Mouse (Mus musculus) E14TG2a.4 (cell line): ENCODE results near the gene Hmga2.

ENCODE experiments used
- H3K27me3 ChIP-seq: 2 replicates; pipeline ENCODE4 v1.6.1; 2014; ENCODE audit warnings: low read length, control low read depth; ENCODE audit not compliant: insufficient read depth
- H3K36me3 ChIP-seq: 2 replicates; pipeline ENCODE4 v1.6.1; 2014; ENCODE audit warnings: low read length, control low read depth; ENCODE audit not compliant: insufficient read depth
- H3K4me1 ChIP-seq: replicated peaks from 2 replicates; pipeline ENCODE4 v1.6.1; 2014; ENCODE audit warnings: low read depth, low read length, control low read depth
- H3K4me3 ChIP-seq: replicated peaks from 2 replicates; pipeline ENCODE4 v1.5.1; 2014; ENCODE audit warnings: mild to moderate bottlenecking, low read length
- H3K9me3 ChIP-seq: 2 replicates; pipeline ENCODE4 v1.6.1; 2014; ENCODE audit warnings: low read length, control low read depth
- CTCF ChIP-seq: conservative IDR thresholded peaks from 2 replicates; pipeline ENCODE4 v1.5.1; 2014; ENCODE audit warnings: low read length
- NANOG ChIP-seq: IDR thresholded peaks from 2 replicates; pipeline ENCODE4 v1.6.1; 2014; ENCODE audit warnings: borderline replicate concordance, low read length, mixed read lengths
- POU5F1 ChIP-seq: IDR thresholded peaks from 2 replicates; pipeline ENCODE4 v1.6.1; 2014; ENCODE audit warnings: low read length, borderline replicate concordance

The Hmga2 gene

DNA sequence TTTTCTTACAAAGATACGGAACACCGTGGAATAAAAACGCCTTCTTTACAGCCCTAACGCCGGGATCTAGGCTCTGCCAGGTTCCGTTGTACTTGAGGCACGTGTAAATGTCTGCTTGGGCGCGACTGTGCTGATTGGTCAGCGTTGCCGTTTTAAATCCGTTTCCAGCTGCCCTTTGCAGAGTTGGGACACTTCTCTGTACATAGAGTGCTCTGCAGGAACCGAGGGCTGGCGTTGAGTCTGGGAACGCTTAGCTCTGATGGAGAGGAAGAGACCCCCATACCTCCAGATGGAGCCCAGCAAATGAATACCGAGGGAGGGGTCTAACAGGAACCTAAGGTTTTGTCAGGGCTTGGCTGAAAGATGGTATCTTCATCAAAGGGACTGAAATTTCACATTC is 1.9 kb upstream of the Hmga2 start:
- Histone ChIP-seq H3K4me3 (peak overlapping the region; percentile 81; the same call in 1 of the 2 replicates), H3K4me1 (peaks cover 26% of the 10 kb centered on the region), H3K9me3 (no peaks in the 10 kb centered on the region), H3K36me3 (no peaks in the 10 kb centered on the region), H3K27me3 (peaks cover 70% of the 10 kb centered on the region)
- no peak for TF ChIP-seq POU5F1
- no peak for TF ChIP-seq NANOG
- TF ChIP-seq CTCF = no peak

DNA sequence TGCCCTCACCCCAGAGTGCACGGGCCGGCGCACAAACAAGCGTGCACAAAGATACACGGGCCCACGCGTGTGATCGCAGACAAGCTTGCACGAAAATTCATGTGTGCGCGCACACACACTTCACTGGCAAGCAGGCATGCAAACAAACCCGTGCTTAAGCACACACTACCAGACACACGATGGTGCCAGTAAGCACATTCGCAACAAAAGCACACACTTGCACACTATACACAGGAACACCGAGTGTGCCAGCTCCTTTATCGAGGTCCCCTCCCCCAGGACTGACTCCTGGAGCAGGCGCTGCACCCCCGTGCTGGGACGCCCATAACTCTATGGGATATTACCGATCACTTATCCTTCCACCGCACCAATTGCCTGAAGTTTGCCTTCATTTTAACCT is 1.2 kb upstream of the Hmga2 start:
- H3K27me3 ChIP-seq = peaks cover 73% of the 10 kb centered on the region
- peak overlapping the region; percentile 81 for H3K4me3 ChIP-seq
- peaks cover 26% of the 10 kb centered on the region for H3K4me1 ChIP-seq
- no peaks in the 10 kb centered on the region for H3K36me3 ChIP-seq
- H3K9me3 ChIP-seq = no peaks in the 10 kb centered on the region
- TF ChIP-seq CTCF = no peak
- no peak for TF ChIP-seq NANOG
- TF ChIP-seq POU5F1 = no peak

DNA sequence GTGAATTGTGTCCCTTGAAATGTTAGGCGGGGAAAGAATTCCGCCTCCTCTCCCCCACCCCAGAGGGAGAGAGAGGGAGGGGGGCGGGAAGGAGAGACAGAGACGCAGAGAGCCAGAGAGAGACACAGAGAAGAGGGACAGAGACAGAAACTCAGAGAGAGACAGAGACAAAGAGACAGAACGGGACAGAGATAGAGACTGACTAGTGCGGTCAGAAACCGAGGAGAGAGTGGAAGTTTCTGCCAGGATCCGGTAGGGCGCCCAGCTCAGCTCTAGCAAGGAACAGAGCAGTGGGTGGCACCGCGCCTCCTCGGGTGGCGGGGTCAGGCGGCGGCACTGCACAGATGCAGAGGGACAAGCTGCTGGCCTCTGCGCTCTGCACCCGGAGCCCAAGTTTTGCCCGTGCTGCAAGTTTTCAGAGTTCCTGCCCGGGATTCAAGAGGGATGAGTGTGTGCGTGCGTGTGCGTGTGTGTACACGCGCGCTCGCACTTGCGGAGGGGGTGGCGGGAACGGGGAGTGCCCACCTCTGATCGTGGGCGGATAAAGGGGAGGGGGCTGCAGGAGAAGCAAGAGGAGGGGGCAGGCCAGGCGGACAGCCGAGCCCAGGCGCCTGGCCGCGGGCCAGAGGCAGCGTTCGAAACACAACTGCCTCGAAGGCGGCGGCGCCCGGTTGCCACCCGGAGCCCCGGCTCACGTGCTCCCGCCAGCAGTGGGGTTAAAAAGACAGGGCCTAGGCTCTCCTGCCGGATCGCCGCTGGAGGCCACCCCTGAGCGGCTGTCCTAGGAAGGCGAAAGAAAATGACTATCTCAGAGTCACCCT is 457 bp upstream of the Hmga2 start:
- Histone ChIP-seq H3K9me3 (no peaks in the 10 kb centered on the region), H3K4me1 (peaks cover 26% of the 10 kb centered on the region), H3K36me3 (no peaks in the 10 kb centered on the region), H3K4me3 (peak overlapping the region; percentile 81), H3K27me3 (peaks cover 75% of the 10 kb centered on the region)
- TF ChIP-seq NANOG = no peak
- no peak for TF ChIP-seq POU5F1
- no peak for TF ChIP-seq CTCF

DNA sequence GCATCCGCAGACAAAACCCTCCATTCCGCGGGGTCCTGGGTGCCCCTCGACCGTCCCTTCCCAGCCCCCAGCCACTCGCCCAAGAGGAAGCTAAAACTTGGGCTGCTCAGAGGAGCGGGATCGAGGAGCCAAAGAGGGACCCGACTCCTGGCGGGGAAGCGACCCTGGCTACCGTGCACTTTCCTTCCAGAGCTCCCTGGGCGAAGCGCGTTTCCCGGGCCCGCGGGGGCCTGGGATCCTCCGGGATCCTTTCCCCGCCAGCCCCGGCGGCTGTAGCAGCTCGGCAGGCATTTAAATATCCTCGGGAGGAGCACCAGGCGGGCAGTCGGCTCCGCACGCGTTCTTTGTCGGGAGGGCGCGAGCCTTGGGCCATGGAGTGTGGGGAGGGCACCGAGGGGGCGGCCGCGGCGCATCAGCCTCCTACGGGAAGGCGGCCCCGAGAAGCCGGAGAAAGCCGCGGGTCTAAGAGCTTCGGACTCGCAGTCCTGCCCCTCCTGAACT is 1.2 kb downstream of the Hmga2 start:
- Histone ChIP-seq H3K36me3 (no peaks in the 10 kb centered on the region), H3K9me3 (no peaks in the 10 kb centered on the region), H3K27me3 (peaks cover 76% of the 10 kb centered on the region), H3K4me1 (peaks cover 26% of the 10 kb centered on the region), H3K4me3 (peak overlapping the region; percentile 81)
- TF ChIP-seq CTCF (no peak), POU5F1 (no peak), NANOG (no peak)

DNA sequence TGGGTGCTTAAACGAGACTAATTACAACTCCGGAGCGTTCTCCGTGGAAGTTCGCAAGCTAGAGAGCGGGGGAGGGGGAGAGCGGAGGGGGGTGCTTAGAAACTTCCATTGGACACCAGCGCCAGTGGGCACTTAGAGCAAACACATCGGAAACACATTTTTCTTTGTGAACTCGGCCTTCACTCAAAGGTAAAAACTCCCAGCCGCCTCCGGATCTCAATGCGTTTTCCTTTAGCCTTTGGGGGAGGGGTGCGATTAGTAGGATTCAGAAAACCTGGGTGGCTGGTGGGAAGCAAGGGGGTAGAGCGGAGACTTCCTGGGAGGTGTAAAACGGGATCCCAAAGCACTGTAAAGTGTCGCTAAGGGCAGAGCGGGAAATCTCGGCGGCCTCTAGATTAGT is 2.0 kb downstream of the Hmga2 start:
- Histone ChIP-seq H3K36me3 (no peaks in the 10 kb centered on the region), H3K4me3 (peak overlapping the region; percentile 81), H3K4me1 (peaks cover 26% of the 10 kb centered on the region), H3K27me3 (peaks cover 72% of the 10 kb centered on the region), H3K9me3 (no peaks in the 10 kb centered on the region)
- TF ChIP-seq NANOG = no peak
- no peak for TF ChIP-seq POU5F1
- TF ChIP-seq CTCF = no peak

DNA sequence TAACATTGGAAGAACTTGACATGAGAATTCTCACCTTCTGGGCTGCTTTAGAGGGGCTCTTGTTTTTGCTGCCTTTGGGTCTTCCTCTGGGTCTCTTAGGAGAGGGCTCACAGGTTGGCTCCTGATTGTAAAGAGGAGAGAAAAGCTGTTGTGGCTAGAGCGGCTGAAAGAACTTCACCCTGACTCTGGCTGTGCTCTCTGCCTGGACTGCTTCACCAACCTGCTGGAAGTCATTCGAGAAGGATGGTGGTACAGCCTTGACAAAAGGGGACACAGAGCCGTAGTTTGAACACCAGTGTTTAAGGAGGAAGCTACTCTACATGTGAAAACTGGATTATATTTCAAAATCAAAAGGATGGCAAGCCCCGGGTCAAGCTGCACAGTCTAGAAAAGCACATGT is 3.1 kb downstream of the Hmga2 start:
- Histone ChIP-seq H3K4me3 (no peak overlapping the region), H3K36me3 (no peaks in the 10 kb centered on the region), H3K4me1 (peaks cover 24% of the 10 kb centered on the region), H3K9me3 (no peaks in the 10 kb centered on the region), H3K27me3 (peaks cover 71% of the 10 kb centered on the region)
- TF ChIP-seq POU5F1 (no peak), CTCF (no peak)

DNA sequence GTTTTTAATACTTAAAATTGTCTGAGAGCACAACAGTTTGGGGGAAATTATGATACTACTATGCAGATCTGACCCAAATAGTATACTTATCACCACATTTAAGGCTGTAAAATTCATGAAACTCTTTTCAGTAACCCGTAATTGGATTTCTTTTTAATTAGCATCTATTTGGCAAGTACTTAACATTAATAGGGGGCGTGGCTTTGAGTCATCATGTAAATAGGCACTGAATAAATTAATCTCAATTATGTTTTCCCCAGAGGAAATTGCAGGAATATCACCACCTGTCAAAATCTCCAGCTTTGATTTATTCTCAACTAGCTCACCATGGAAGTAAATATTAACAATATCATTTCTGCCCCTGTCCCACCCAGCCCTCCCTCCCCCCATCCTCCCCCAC is 3.7 kb downstream of the Hmga2 start:
- H3K9me3 ChIP-seq = no peaks in the 10 kb centered on the region
- TF ChIP-seq NANOG (no peak), POU5F1 (no peak), CTCF (no peak)
- peaks cover 18% of the 10 kb centered on the region for H3K4me1 ChIP-seq

DNA sequence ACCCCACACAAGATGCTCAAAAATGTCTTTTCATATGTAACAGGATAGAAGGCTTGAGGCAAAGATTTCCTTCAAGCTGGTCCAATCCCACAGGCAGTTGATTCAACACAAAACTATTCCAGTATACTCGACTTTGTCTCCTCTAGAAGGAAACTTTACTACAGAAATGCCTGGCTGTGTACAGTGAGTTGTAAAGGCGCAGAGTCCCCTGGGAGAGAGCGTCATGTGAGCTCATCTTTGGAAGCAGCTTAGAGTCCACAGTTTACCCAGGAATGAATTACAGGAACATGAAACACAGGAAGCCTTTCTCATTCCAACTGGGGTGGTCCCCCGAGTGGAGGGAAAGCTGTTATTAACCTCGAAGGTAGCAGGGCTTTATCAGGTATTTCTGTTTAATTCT is 11.1 kb downstream of the Hmga2 start:
- H3K4me3 ChIP-seq = no peak overlapping the region
- TF ChIP-seq NANOG (no peak), POU5F1 (no peak), CTCF (no peak)
- peaks cover 13% of the 10 kb centered on the region for H3K4me1 ChIP-seq
- no peaks in the 10 kb centered on the region for H3K36me3 ChIP-seq
- no peaks in the 10 kb centered on the region for H3K9me3 ChIP-seq
- peaks cover 21% of the 10 kb centered on the region for H3K27me3 ChIP-seq

More for the DNA sequence above, 3.7 kb downstream of the Hmga2 start:
- peaks cover 68% of the 10 kb centered on the region for H3K27me3 ChIP-seq
- H3K4me3 ChIP-seq = no peak overlapping the region
- no peaks in the 10 kb centered on the region for H3K36me3 ChIP-seq
